Mouse (Mus musculus): Measurements from ENCODE around the gene Fam151a. TPM values are rescaled to one million over a fixed set of nuclear protein-coding genes. Genes with fewer than 3 reads are reported as not detected.
A peak's percentile ranks its signal among the peaks of the same experiment; 100 is the strongest.
"Not testable (repeated sequence)": the region's sequence is repeated elsewhere in the genome, so short reads cannot be mapped to it uniquely, and the experiment has no call there.

The Fam151a gene
- polyA plus RNA-seq, 1 experiment: not detected

GRCm38 (mm10) chr4:106785753-106786540 lies 52.3 kb downstream of the Fam151a start:
- H3K4me3 ChIP-seq (replicated peaks): no peak overlapping the region
- peaks cover 50% of the 10 kb centered on the region for H3K4me1 ChIP-seq (ENCODE audit: control insufficient read depth)
- TF ChIP-seq GATA1 (IDR thresholded peaks at IDR 0.05; ENCODE audit: low read length) (no peak), TAL1 (IDR thresholded peaks at IDR 0.05; ENCODE audit: low read length) (no peak)
- H3K9me3 ChIP-seq (ENCODE audit: control insufficient read depth, low read length): no peaks in the 10 kb centered on the region
- no peaks in the 10 kb centered on the region for H3K27me3 ChIP-seq (ENCODE audit: control insufficient read depth)
- peaks cover 44% of the 10 kb centered on the region for H3K36me3 ChIP-seq (ENCODE audit: control insufficient read depth)

GRCm38 (mm10) chr4:106787830-106788229 lies 54.1 kb downstream of the Fam151a start:
- peaks cover 67% of the 10 kb centered on the region for H3K4me1 ChIP-seq (ENCODE audit: control insufficient read depth)
- no peaks in the 10 kb centered on the region for H3K27me3 ChIP-seq (ENCODE audit: control insufficient read depth)
- H3K4me3 ChIP-seq (replicated peaks): no peak overlapping the region
- TF ChIP-seq GATA1 (IDR thresholded peaks at IDR 0.05; ENCODE audit: low read length) (no peak), TAL1 (IDR thresholded peaks at IDR 0.05; ENCODE audit: low read length) (no peak)
- H3K36me3 ChIP-seq (ENCODE audit: control insufficient read depth): peaks cover 50% of the 10 kb centered on the region
- no peaks in the 10 kb centered on the region for H3K9me3 ChIP-seq (ENCODE audit: control insufficient read depth, low read length)

- H3K9me3 ChIP-seq (ENCODE audit: control insufficient read depth, low read length): no peaks in the 10 kb centered on the region
- no peak overlapping the region for H3K4me3 ChIP-seq (replicated peaks)
- no peaks in the 10 kb centered on the region for H3K27me3 ChIP-seq (ENCODE audit: control insufficient read depth)
- no peak for TF ChIP-seq GATA1 (IDR thresholded peaks at IDR 0.05; ENCODE audit: low read length)
- TF ChIP-seq TAL1 (IDR thresholded peaks at IDR 0.05; ENCODE audit: low read length): no peak
- peaks cover 51% of the 10 kb centered on the region for H3K36me3 ChIP-seq (ENCODE audit: control insufficient read depth)
- H3K4me1 ChIP-seq (ENCODE audit: control insufficient read depth): peaks cover 71% of the 10 kb centered on the region
Observed at GRCm38 (mm10) chr4:106788627-106789026, 54.9 kb downstream of the Fam151a start.

GRCm38 (mm10) chr4:106789705-106790104 lies 56.0 kb downstream of the Fam151a start:
- TF ChIP-seq TAL1 (IDR thresholded peaks at IDR 0.05; ENCODE audit: low read length): no peak
- no peak for TF ChIP-seq GATA1 (IDR thresholded peaks at IDR 0.05; ENCODE audit: low read length)
- Histone ChIP-seq H3K4me1 (ENCODE audit: control insufficient read depth) (peaks cover 79% of the 10 kb centered on the region), H3K9me3 (ENCODE audit: control insufficient read depth, low read length) (no peaks in the 10 kb centered on the region), H3K27me3 (ENCODE audit: control insufficient read depth) (no peaks in the 10 kb centered on the region), H3K36me3 (ENCODE audit: control insufficient read depth) (peaks cover 53% of the 10 kb centered on the region), H3K4me3 (replicated peaks) (no peak overlapping the region)

- Histone ChIP-seq H3K4me1 (ENCODE audit: control insufficient read depth) (peaks cover 83% of the 10 kb centered on the region), H3K36me3 (ENCODE audit: control insufficient read depth) (peaks cover 56% of the 10 kb centered on the region)
- not testable (repeated sequence) for H3K9me3 ChIP-seq (ENCODE audit: control insufficient read depth, low read length); H3K27me3 ChIP-seq (ENCODE audit: control insufficient read depth); H3K4me3 ChIP-seq (replicated peaks)
Observed at GRCm38 (mm10) chr4:106790218-106790617, 56.5 kb downstream of the Fam151a start.

- Histone ChIP-seq H3K4me1 (ENCODE audit: control insufficient read depth) (peaks cover 85% of the 10 kb centered on the region), H3K36me3 (ENCODE audit: control insufficient read depth) (peaks cover 60% of the 10 kb centered on the region)
Observed at GRCm38 (mm10) chr4:106790938-106791337, 57.2 kb downstream of the Fam151a start.

GRCm38 (mm10) chr4:106792276-106792675 lies 58.6 kb downstream of the Fam151a start:
- Histone ChIP-seq H3K4me1 (ENCODE audit: control insufficient read depth) (peaks cover 84% of the 10 kb centered on the region), H3K4me3 (replicated peaks) (peak overlapping the region; percentile 44), H3K36me3 (ENCODE audit: control insufficient read depth) (peaks cover 67% of the 10 kb centered on the region), H3K27me3 (ENCODE audit: control insufficient read depth) (no peaks in the 10 kb centered on the region), H3K9me3 (ENCODE audit: control insufficient read depth, low read length) (no peaks in the 10 kb centered on the region)
- no peak for TF ChIP-seq TAL1 (IDR thresholded peaks at IDR 0.05; ENCODE audit: low read length)

More at GRCm38 (mm10) chr4:106790938-106791337, 57.2 kb downstream of the Fam151a start:
- TF ChIP-seq TAL1 (IDR thresholded peaks at IDR 0.05; ENCODE audit: low read length) (no peak), GATA1 (IDR thresholded peaks at IDR 0.05; ENCODE audit: low read length) (no peak)
- Histone ChIP-seq H3K27me3 (ENCODE audit: control insufficient read depth) (no peaks in the 10 kb centered on the region), H3K9me3 (ENCODE audit: control insufficient read depth, low read length) (no peaks in the 10 kb centered on the region), H3K4me3 (replicated peaks) (no peak overlapping the region)

GRCm38 (mm10) chr4:106793826-106794225 lies 60.1 kb downstream of the Fam151a start:
- H3K9me3 ChIP-seq (ENCODE audit: control insufficient read depth, low read length); H3K27me3 ChIP-seq (ENCODE audit: control insufficient read depth); H3K4me3 ChIP-seq (replicated peaks): not testable (repeated sequence)
- Histone ChIP-seq H3K36me3 (ENCODE audit: control insufficient read depth) (peaks cover 67% of the 10 kb centered on the region), H3K4me1 (ENCODE audit: control insufficient read depth) (peaks cover 84% of the 10 kb centered on the region)

GRCm38 (mm10) chr4:106794247-106794646 lies 60.6 kb downstream of the Fam151a start:
- H3K36me3 ChIP-seq (ENCODE audit: control insufficient read depth): peaks cover 71% of the 10 kb centered on the region
- peaks cover 86% of the 10 kb centered on the region for H3K4me1 ChIP-seq (ENCODE audit: control insufficient read depth)
- no peak overlapping the region for H3K4me3 ChIP-seq (replicated peaks)
- TF ChIP-seq TAL1 (IDR thresholded peaks at IDR 0.05; ENCODE audit: low read length) (no peak), GATA1 (IDR thresholded peaks at IDR 0.05; ENCODE audit: low read length) (no peak)
- no peaks in the 10 kb centered on the region for H3K27me3 ChIP-seq (ENCODE audit: control insufficient read depth)
- H3K9me3 ChIP-seq (ENCODE audit: control insufficient read depth, low read length): no peaks in the 10 kb centered on the region

- Histone ChIP-seq H3K9me3 (ENCODE audit: control insufficient read depth, low read length) (no peaks in the 10 kb centered on the region), H3K4me1 (ENCODE audit: control insufficient read depth) (peaks cover 86% of the 10 kb centered on the region), H3K36me3 (ENCODE audit: control insufficient read depth) (peaks cover 81% of the 10 kb centered on the region), H3K27me3 (ENCODE audit: control insufficient read depth) (no peaks in the 10 kb centered on the region), H3K4me3 (replicated peaks) (no peak overlapping the region)
- TF ChIP-seq GATA1 (IDR thresholded peaks at IDR 0.05; ENCODE audit: low read length) (no peak), TAL1 (IDR thresholded peaks at IDR 0.05; ENCODE audit: low read length) (no peak)
Observed at GRCm38 (mm10) chr4:106795289-106795688, 61.6 kb downstream of the Fam151a start.

Other genes with a start within 250 kb of the Fam151a start
- gene Bsnd, start 241.6 kb upstream of the Fam151a start, polyA plus RNA-seq (2012): not detected in 2 replicates
- 0.74 and 0.81 TPM in 2 replicates for gene Dhcr24, start 172.9 kb upstream of the Fam151a start, polyA plus RNA-seq (2012)
- not detected in 2 replicates for gene Lexm, start 116.6 kb upstream of the Fam151a start, polyA plus RNA-seq (2012)
- not detected in 2 replicates for gene Ttc22, start 111.5 kb upstream of the Fam151a start, polyA plus RNA-seq (2012)
- 0.02 and 0.13 TPM in 2 replicates for gene Pars2, start 82.8 kb upstream of the Fam151a start, polyA plus RNA-seq (2012)
- gene Ttc4, start 54.9 kb upstream of the Fam151a start, polyA plus RNA-seq (2012): 0.61 and 1.0 TPM in 2 replicates
- 0.02 TPM in 1 of 2 replicates, not detected in the other for gene Mroh7, start 3.0 kb upstream of the Fam151a start, polyA plus RNA-seq (2012)
- 1.3 and 1.8 TPM in 2 replicates for gene Acot11, start 71.1 kb downstream of the Fam151a start, polyA plus RNA-seq (2012)
- gene Ssbp3, start 176.8 kb downstream of the Fam151a start, polyA plus RNA-seq (2012): 93.7 and 94.2 TPM in 2 replicates

Data from erythroblast, embryonic 14.5 days (primary cell).